Mouse (Mus musculus) bone marrow macrophage, adult 2 months (primary cell): ENCODE results near the gene Top1. TPM values are rescaled to one million over a fixed set of nuclear protein-coding genes. Genes with fewer than 3 reads are reported as not detected.

Experiments used
- H3K27ac ChIP-seq: 2 replicates; pipeline ENCODE4 v1.5.1; 2012; ENCODE audit warnings: low read depth, low read length; ENCODE audit not compliant: insufficient read depth
- H3K4me1 ChIP-seq: 2 replicates; pipeline ENCODE4 v1.6.1; 2012; ENCODE audit warnings: low read length; ENCODE audit not compliant: control insufficient read depth, insufficient read depth
- H3K4me3 ChIP-seq: 2 replicates; pipeline ENCODE4 v1.5.1; 2012; ENCODE audit warnings: mild to moderate bottlenecking, low read length, moderate library complexity; ENCODE audit not compliant: insufficient read depth
- CTCF ChIP-seq: IDR thresholded peaks from 2 replicates; pipeline ENCODE4 v1.5.1; 2012; ENCODE audit warnings: low read depth, mild to moderate bottlenecking, low read length, moderate library complexity
- POLR2A ChIP-seq: IDR thresholded peaks from 2 replicates; pipeline ENCODE4 v1.6.1; 2012; ENCODE audit warnings: mild to moderate bottlenecking, low read depth, low read length, borderline replicate concordance
- polyA plus RNA-seq: library from polyadenylated mRNA; stranded (reverse); fragments of >200 nt; gene quantifications from 2 replicates; pipeline ENCODE4 v1.2.4, GENCODE M21; 2012; ENCODE audit not compliant: missing spikeins, insufficient read depth, insufficient read length

Top1 gene
- polyA plus RNA-seq, 1 experiment, result 42.9 TPM

DNA sequence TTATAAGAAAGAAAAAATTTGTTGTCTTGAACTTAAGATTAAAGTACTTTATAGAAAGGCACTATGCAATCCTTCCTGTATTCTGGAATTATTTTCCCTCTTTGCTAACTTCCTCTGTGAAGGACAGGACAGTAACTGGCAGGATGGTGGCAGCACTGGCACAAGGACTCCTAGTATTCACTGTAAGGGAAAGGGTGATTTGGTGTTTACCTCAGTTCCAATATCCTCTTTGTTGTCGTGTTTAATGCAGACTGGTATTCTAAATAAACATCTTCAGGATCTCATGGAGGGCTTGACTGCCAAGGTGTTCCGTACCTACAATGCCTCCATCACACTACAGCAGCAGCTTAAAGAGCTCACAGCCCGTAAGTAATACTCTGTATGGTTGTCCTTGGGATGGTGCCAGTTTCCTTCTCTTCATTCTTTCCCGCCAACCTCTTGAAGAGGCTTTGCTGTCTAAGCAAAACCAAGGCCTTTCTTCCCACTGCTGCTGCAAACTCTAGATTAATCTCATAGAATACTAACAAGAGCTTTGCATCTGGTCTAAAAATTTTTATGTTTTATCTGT is 69.9 kb downstream of the Top1 start:
- no peak overlapping the region for H3K27ac ChIP-seq
- 0 out of 2 replicates have a peak, but pooled peaks cover 2% of the 10 kb centered on the region for H3K4me1 ChIP-seq
- H3K4me3 ChIP-seq, result no peak overlapping the region
- no peak for TF ChIP-seq CTCF

DNA sequence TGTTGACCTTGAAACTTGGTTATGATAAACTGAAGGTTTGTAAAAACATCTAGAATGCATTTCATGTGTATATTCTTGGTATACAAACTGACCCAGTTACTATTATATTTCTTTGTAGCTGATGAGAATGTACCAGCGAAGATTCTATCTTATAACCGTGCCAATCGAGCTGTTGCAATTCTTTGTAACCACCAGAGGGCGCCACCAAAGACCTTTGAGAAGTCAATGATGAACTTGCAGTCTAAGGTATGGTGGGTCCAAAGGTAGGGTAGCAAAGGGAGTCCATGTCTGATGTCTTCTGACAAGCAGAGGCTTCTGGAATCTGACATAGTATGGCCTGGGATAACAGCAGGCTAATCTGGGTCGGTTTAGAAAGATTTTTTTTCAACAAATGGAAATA is 71.6 kb downstream of the Top1 start:
- TF ChIP-seq CTCF (no peak), POLR2A (no peak)
- Histone ChIP-seq H3K4me1 (no peaks in the 10 kb centered on the region), H3K27ac (no peak overlapping the region), H3K4me3 (no peak overlapping the region)

DNA sequence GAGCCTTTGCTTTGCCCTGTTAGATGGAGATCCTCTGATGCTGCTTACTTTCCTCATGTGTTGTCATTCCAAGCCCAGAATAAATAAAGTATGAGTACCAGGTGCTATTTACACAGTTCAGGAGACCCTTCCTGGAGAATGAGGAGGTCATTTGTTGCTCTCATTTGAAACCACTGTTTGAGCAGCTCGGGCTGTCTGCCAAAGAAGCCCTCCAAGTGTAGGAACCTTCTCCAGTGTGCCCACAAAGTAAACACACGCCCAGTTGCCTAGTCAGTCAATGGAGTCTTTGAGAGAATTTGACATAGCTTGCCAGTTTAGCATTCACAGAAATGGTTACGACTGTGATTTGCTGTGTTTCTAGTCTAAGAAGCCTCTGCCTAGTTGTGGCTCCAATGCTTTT is 73.1 kb downstream of the Top1 start:
- H3K27ac ChIP-seq, result no peak overlapping the region
- TF ChIP-seq POLR2A, result no peak
- no peak for TF ChIP-seq CTCF
- no peaks in the 10 kb centered on the region for H3K4me1 ChIP-seq
- no peak overlapping the region for H3K4me3 ChIP-seq

DNA sequence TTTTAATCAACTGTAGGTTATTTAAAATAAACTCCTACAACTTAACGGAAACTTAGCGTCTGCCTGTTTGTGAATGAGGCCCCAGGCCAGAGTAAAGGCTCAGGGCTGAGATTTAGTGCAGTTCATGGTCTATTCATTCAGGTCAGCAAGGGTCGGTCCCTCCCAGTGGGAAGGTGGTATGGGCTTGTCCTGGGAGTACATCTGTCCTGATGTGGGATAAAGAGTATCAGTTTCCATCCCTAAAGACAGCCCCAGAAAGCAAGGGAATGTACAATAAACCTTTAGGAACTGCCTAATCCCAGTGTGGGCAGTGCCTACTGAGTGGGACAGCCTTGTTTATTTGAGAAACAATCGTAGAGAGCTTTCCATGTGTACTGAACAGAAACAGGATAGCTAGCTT is 77.0 kb downstream of the Top1 start:
- H3K4me1 ChIP-seq, result no peaks in the 10 kb centered on the region
- TF ChIP-seq CTCF (no peak), POLR2A (no peak)

DNA sequence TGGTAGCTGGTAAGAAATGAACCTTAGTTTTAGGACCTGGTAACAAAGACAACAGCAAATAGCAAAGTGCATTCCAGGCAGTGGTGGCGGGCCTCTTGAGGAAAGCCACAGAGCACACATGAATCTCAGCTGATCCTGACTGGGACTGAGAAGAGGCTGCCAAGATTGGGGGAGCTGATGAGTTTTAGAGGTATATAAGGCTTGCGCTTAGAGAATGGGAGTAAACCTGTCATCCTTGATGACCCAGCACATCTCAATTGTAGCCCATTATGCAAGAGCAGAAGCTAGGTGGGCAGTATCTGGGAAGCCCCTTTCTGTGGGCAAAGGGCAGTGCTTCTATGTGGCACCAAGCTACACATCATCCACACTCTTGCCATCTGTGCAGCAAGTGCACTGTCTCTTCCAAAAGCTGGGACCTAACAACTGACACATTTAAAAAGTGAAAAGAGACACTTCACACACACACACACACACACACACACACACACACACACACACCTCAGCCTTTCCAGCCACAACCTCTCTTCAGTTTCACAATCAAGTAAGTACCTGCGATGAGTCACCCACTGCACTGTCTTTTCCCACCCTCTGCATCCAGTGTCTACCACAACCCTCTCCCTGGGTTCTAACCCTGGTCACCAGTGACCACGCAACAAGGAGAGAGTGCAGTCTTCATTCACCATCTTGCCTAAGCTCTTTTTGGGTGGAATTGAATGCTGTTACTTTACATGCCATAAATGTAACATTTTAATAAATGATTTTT is 78.1 kb downstream of the Top1 start:
- TF ChIP-seq POLR2A (no peak), CTCF (no peak)
- H3K27ac ChIP-seq, result no peak overlapping the region
- H3K4me3 ChIP-seq, result no peak overlapping the region
- no peaks in the 10 kb centered on the region for H3K4me1 ChIP-seq

More for the DNA sequence above, 77.0 kb downstream of the Top1 start:
- Histone ChIP-seq H3K27ac (no peak overlapping the region), H3K4me3 (no peak overlapping the region)

DNA sequence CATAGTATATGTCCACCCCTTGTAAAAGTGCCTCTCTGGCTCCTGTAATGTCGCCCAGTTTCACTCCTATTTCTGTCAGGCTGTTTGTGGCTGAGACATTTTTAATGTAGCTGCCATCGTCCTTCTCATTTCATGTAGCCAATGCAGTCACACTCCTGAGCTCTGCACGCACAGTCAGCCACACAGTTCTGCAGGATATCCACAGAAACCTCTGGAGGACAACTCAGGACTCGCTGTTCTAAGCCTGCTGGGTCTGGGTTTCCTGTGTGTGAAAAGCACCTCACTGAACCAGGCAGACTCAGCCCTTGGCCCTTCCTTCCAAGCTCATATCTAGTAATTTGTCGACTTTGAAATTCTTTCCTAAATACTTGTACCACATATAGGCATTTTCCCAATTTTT is 78.8 kb downstream of the Top1 start:
- Histone ChIP-seq H3K4me1 (no peaks in the 10 kb centered on the region), H3K4me3 (no peak overlapping the region), H3K27ac (no peak overlapping the region)
- TF ChIP-seq POLR2A (no peak), CTCF (no peak)

DNA sequence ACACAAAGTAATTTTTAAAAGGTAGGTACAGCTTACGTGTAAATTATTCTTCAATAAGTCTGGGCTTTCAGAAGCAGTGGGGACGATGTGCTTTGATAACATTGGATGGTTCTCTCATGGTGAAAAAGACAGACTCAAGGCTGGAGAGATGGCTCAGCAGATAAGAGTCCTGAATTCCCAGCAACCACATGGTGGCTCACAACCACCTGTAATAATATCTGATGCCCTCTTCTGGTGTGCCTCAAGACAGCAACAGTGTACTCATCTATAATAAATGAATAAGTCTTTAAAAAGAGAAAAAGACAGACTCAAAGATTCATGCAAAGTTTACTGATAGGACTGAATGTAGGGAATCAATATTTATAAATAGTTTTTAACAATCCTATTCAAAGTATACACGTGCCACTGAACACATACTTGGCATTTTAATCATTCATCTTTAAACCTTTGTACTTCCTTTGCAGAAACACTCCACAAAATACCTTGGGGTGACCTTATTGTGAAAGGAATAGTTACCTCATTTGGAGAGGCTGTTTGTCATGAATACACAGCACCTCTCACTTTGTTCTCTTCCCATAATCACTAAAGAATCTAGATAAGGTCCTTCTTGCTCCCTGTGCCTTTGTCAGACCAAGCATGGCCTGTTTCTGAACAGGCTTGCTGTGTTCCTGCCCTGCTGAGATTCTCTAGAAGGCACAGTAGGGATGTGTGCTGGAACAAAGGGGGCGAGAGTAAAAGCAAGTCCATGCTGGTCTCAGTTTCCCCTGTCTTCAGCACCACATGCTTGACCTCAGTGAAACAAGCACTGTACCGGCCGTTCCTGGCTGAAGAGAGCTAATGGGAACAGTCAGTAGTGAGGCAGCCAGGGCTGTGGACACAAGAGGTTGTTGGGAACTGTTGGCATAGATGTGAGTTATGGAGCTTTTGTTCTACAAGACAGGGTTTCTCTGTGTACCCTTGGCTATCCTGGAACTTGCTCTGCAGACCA is 80.5 kb downstream of the Top1 start:
- H3K4me1 ChIP-seq, result 0 out of 2 replicates have a peak, but pooled peaks cover 3% of the 10 kb centered on the region
- no peak overlapping the region for H3K4me3 ChIP-seq
- TF ChIP-seq POLR2A (no peak), CTCF (no peak)
- no peak overlapping the region for H3K27ac ChIP-seq

DNA sequence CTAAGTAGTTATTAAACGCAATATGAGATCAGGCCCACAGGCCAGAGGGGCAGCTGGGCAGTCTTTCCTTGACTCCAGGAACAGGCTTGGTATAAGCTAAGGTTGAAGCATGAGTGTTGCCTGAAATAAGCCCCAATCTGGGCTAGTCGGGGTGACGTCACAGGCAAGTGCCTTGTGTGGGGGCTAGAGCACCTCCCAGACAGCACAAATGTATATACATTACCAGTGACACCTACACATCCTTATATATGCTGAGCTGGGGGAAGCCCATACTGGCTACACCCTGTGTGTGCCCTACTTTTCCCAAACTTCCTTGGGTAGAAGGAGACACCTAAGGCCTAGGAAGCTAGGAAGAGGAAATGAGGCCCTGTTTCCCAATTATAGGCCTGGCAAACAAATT is 83.3 kb downstream of the Top1 start:
- no peak overlapping the region for H3K4me3 ChIP-seq
- 0 out of 2 replicates have a peak, but pooled peaks cover 8% of the 10 kb centered on the region for H3K4me1 ChIP-seq
- TF ChIP-seq POLR2A (no peak), CTCF (no peak)
- no peak overlapping the region for H3K27ac ChIP-seq

DNA sequence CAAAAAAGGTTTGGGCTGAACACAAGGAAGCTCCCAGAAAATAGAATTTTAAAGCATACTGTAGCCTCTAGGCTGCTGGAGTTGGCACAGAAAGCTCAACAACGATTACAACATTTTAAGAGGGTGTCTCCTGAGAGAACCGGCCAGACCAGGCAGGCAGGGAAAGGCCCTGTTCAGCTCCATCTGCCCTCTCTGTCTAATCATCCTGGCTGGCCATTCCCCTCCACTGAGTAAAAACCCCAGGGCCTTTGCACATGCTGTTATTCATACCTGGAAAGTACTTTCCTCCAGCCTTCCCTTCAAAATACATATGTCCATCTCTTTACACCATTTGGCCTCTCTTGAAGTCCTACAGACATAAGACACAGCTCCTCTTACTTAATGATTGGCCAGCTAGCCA is 83.7 kb downstream of the Top1 start:
- Histone ChIP-seq H3K4me1 (0 out of 2 replicates have a peak, but pooled peaks cover 8% of the 10 kb centered on the region), H3K4me3 (no peak overlapping the region), H3K27ac (no peak overlapping the region)
- no peak for TF ChIP-seq CTCF
- no peak for TF ChIP-seq POLR2A
